Mouse (Mus musculus) stomach, postnatal 0 days (tissue): ENCODE data around the gene Cntf.

Experiments
- CTCF ChIP-seq: IDR thresholded peaks from 2 replicates; pipeline ENCODE4 v1.5.1; 2016; ENCODE audit warnings: antibody characterized with exemption, low read depth, mild to moderate bottlenecking, moderate library complexity
- EP300 ChIP-seq: optimal IDR thresholded peaks from 2 replicates; pipeline ENCODE3; 2016; ENCODE audit warnings: antibody characterized with exemption

GRCm38 (mm10) chr19:12758936-12759478, 6.4 kb downstream of the Cntf start:
- TF ChIP-seq CTCF (no peak), EP300 (no peak)
